Mouse (Mus musculus) liver, embryonic 14.5 days (tissue): ENCODE results near the gene Rnf115. TPM values are rescaled to one million over a fixed set of nuclear protein-coding genes. Genes with fewer than 3 reads are reported as not detected.

Experiments used
- ATAC-seq: fragments of 200-750 bp; cut with Nextera tagmentation; 2 replicates; pipeline ENCODE4 v1.8.0; 2017; ENCODE audit warnings: moderate number of reproducible peaks, mild to moderate bottlenecking, moderate library complexity; ENCODE audit not compliant: insufficient read depth
- DNase-seq, 3 experiments: peaks; one replicate each; pipeline ENCODE4 v3.0.0-alpha.2; 2012 to 2013; ENCODE audit warnings: low read depth in 3 of 3, low spot score in 3 of 3
- H3K27ac ChIP-seq: fragments of 300-500 bp; sonication (generic); 2 replicates; pipeline ENCODE4 v1.5.1; 2014; ENCODE audit warnings: moderate library complexity, mild to moderate bottlenecking, control low read depth, inconsistent platforms
- H3K27me3 ChIP-seq: fragments of 300-500 bp; sonication (generic); 2 replicates; pipeline ENCODE4 v1.6.1; 2014; ENCODE audit warnings: mild to moderate bottlenecking, low read length, moderate library complexity; ENCODE audit not compliant: control insufficient read depth, insufficient read depth
- H3K36me3 ChIP-seq: fragments of 300-500 bp; sonication (generic); replicated peaks from 2 replicates; pipeline ENCODE4 v1.6.1; 2014; ENCODE audit warnings: low read depth; ENCODE audit not compliant: control insufficient read depth, insufficient read depth
- H3K4me1 ChIP-seq, 2 experiments: fragments of 200-500 bp in 1 of 2; fragments of 300-500 bp in 1 of 2; sonication (generic) in 1 of 2; replicated peaks; 2 replicates each; pipeline ENCODE4 v1.6.1; 2012 to 2014; ENCODE audit warnings: antibody characterized with exemption in 1 of 2, inconsistent platforms in 1 of 2, low read length in 1 of 2; ENCODE audit not compliant: control insufficient read depth in 2 of 2, insufficient read depth in 2 of 2
- H3K4me2 ChIP-seq: fragments of 300-500 bp; sonication (generic); 2 replicates; pipeline ENCODE4 v1.6.1; 2014; ENCODE audit warnings: low read depth, mild to moderate bottlenecking, control low read depth, moderate library complexity
- H3K4me3 ChIP-seq, 2 experiments: fragments of 200-500 bp in 1 of 2; fragments of 300-500 bp in 1 of 2; sonication (generic) in 1 of 2; 2 replicates each; pipeline ENCODE4 v1.5.1; 2012 to 2014; ENCODE audit warnings: low read depth in 2 of 2, low read length in 2 of 2, mild to moderate bottlenecking in 2 of 2, control low read depth in 1 of 2, inconsistent platforms in 1 of 2, moderate library complexity in 1 of 2; ENCODE audit not compliant: insufficient read depth in 1 of 2
- H3K9ac ChIP-seq: fragments of 300-500 bp; sonication (generic); replicated peaks from 2 replicates; pipeline ENCODE4 v1.6.1; 2014; ENCODE audit warnings: mild to moderate bottlenecking, control low read depth, moderate library complexity
- H3K9me3 ChIP-seq: fragments of 300-500 bp; sonication (generic); 2 replicates; pipeline ENCODE4 v1.6.1; 2016; ENCODE audit warnings: low read length, mixed read lengths; ENCODE audit not compliant: control insufficient read depth
- CTCF ChIP-seq: IDR thresholded peaks from 2 replicates; pipeline ENCODE4 v1.5.1; 2016; ENCODE audit warnings: antibody characterized with exemption, low read depth, control low read depth
- EP300 ChIP-seq: IDR thresholded peaks from 2 replicates; pipeline ENCODE4 v1.6.1; 2016; ENCODE audit warnings: antibody characterized with exemption, low read depth
- WGBS: fragments of 180-500 bp; shearing (Covaris S2); extraction: QIAGEN DNeasy Blood & Tissue Kit; methylation state at CpG from one replicate; pipeline ENCODE4 v1.1.7; 2014; ENCODE audit not compliant: insufficient replicate concordance; 5-methylcytosine and 5-hydroxymethylcytosine counted together
- polyA plus RNA-seq, 2 experiments: library from polyadenylated mRNA; depleted of rRNA in 1 of 2; stranded (reverse) in 1 of 2; unstranded in 1 of 2; fragments of >200 nt; fragmentation: Nextera tagmentation in 1 of 2; extraction: Ambion mirVana in 1 of 2; gene quantifications; 2 replicates each; pipeline versions ENCODE4 v1.2.1 to v1.2.3; 2012 to 2014

The Rnf115 gene
- polyA plus RNA-seq, 2 experiments: 12.4 to 28.2 TPM

- no peaks in the 10 kb centered on the region for H3K36me3 ChIP-seq
- H3K9ac ChIP-seq: no peak overlapping the region
- H3K4me3 ChIP-seq: no peak overlapping the region
- H3K27ac ChIP-seq: no peak overlapping the region
- H3K9me3 ChIP-seq: no peaks in the 10 kb centered on the region
- DNase-seq: no peak
- WGBS: 76% methylated on average over 19 of the region's 19 CpGs
- no peak for TF ChIP-seq EP300
- TF ChIP-seq CTCF: no peak
- H3K27me3 ChIP-seq: no peaks in the 10 kb centered on the region
- H3K4me1 ChIP-seq: peaks cover 4 to 8% of the 10 kb centered on the region in 2 experiments
- no peak overlapping the region for H3K4me2 ChIP-seq
- ATAC-seq: no peak
These were observed 28.3 kb upstream of the Rnf115 start for GRCm38 (mm10) chr3:96698993-96699690.

- TF ChIP-seq CTCF: peak; percentile 62
- no peak for TF ChIP-seq EP300
- H3K27ac ChIP-seq: no peak overlapping the region
- DNase-seq (peak; percentile 28 to 39 (median 32)), ATAC-seq (no peak)
- no peak overlapping the region for H3K9ac ChIP-seq
- peaks cover 4 to 8% of the 10 kb centered on the region in 2 experiments for H3K4me1 ChIP-seq
- WGBS: 41% methylated on average over 7 of the region's 7 CpGs
- H3K36me3 ChIP-seq: no peaks in the 10 kb centered on the region
- no peak overlapping the region for H3K4me2 ChIP-seq
- no peak overlapping the region for H3K4me3 ChIP-seq
- no peaks in the 10 kb centered on the region for H3K9me3 ChIP-seq
- H3K27me3 ChIP-seq: no peaks in the 10 kb centered on the region
These were observed 27.1 kb upstream of the Rnf115 start for GRCm38 (mm10) chr3:96700376-96700775.

- H3K4me2 ChIP-seq: no peak overlapping the region
- WGBS: 79% methylated on average over 4 of the region's 4 CpGs
- no peak overlapping the region for H3K9ac ChIP-seq
- H3K27ac ChIP-seq: no peak overlapping the region
- H3K36me3 ChIP-seq: no peaks in the 10 kb centered on the region
- DNase-seq: no peak
- peaks cover 4 to 5% of the 10 kb centered on the region in 2 experiments for H3K4me1 ChIP-seq
- no peak for ATAC-seq
- H3K4me3 ChIP-seq: no peak overlapping the region
- no peak for TF ChIP-seq EP300
- no peak for TF ChIP-seq CTCF
- H3K27me3 ChIP-seq: no peaks in the 10 kb centered on the region
- H3K9me3 ChIP-seq: no peaks in the 10 kb centered on the region
These were observed 26.5 kb upstream of the Rnf115 start for GRCm38 (mm10) chr3:96701003-96701402.

GRCm38 (mm10) chr3:96704778-96705177, 22.7 kb upstream of the Rnf115 start:
- Histone ChIP-seq H3K9me3 (no peaks in the 10 kb centered on the region), H3K4me2 (no peak overlapping the region), H3K27me3 (peaks cover 7% of the 10 kb centered on the region; the same call in 1 of the 2 replicates), H3K36me3 (no peaks in the 10 kb centered on the region), H3K27ac (no peak overlapping the region), H3K4me3 (no peak overlapping the region), H3K9ac (no peak overlapping the region), H3K4me1 (no peaks in the 10 kb centered on the region)
- DNase-seq (no peak), ATAC-seq (no peak)
- 58% methylated on average over 11 of the region's 11 CpGs for WGBS
- no peak for TF ChIP-seq EP300
- TF ChIP-seq CTCF: peak; percentile 71

GRCm38 (mm10) chr3:96706217-96706616, 21.2 kb upstream of the Rnf115 start:
- H3K36me3 ChIP-seq: peaks cover 10% of the 10 kb centered on the region
- WGBS: 73% methylated on average over 11 of the region's 11 CpGs
- H3K4me2 ChIP-seq: no peak overlapping the region
- TF ChIP-seq EP300 (no peak), CTCF (no peak)
- H3K9me3 ChIP-seq: no peaks in the 10 kb centered on the region
- ATAC-seq: no peak
- H3K27me3 ChIP-seq: peaks cover 7% of the 10 kb centered on the region; the same call in 1 of the 2 replicates
- H3K4me1 ChIP-seq: no peaks in the 10 kb centered on the region
- no peak for DNase-seq
- no peak overlapping the region for H3K27ac ChIP-seq
- no peak overlapping the region for H3K4me3 ChIP-seq
- H3K9ac ChIP-seq: no peak overlapping the region
